Mouse (Mus musculus): ENCODE results near the gene Pigl. TPM values are rescaled to one million over a fixed set of nuclear protein-coding genes. Genes with fewer than 3 reads are reported as not detected.
"Not testable (repeated sequence)": the region's sequence is repeated elsewhere in the genome, so short reads cannot be mapped to it uniquely, and the experiment has no call there.

The Pigl gene
- polyA plus RNA-seq, 1 experiment, result 3.7 TPM

DNA sequence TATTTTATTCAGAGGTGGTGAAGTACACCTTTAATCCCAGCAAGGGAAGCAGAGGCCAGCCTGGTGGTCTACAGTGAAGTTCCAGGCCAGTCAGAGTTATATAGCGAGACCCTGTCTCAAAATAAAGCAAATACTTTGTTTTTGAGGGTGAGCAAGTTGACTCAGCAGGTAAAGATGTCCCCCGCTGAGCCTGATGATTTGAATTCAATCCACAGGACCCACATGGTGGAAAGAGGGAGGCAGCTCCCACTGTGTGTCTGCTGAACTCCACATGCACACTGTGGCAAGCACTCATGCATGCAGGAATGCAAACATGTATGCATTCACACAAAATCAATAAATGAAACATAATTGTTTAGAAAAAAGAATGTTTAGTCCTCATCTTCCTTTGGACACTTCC lies 40.5 kb downstream of the Pigl start:
- H3K27me3 ChIP-seq (ENCODE audit: control insufficient read depth, insufficient read depth, insufficient read length), result no peaks in the 10 kb centered on the region
- no peak overlapping the region for H3ac ChIP-seq (ENCODE audit: control insufficient read depth, insufficient read length)
- no peaks in the 10 kb centered on the region for H3K36me3 ChIP-seq (ENCODE audit: control insufficient read depth, insufficient read depth)
- H3K4me2 ChIP-seq (ENCODE audit: low read depth), result no peak overlapping the region
- H3K79me2 ChIP-seq (ENCODE audit: control insufficient read depth, insufficient read depth), result no peaks in the 10 kb centered on the region
- no peak overlapping the region for H3K4me3 ChIP-seq
- TF ChIP-seq REST (IDR thresholded peaks at IDR 0.05; ENCODE audit: insufficient read depth, insufficient read length) (no peak), MAX (IDR thresholded peaks at IDR 0.05; ENCODE audit: low read depth) (no peak), E2F4 (IDR thresholded peaks at IDR 0.05; ENCODE audit: insufficient read depth) (no peak), USF1 (IDR thresholded peaks at IDR 0.05; ENCODE audit: low read depth) (no peak), POLR2A (IDR thresholded peaks at IDR 0.05; ENCODE audit: insufficient read length, low read depth) (no peak), SRF (IDR thresholded peaks at IDR 0.05; ENCODE audit: control insufficient read depth, insufficient read length, low read depth) (no peak), CEBPB (IDR thresholded peaks at IDR 0.05; ENCODE audit: insufficient read depth, poor library complexity, severe bottlenecking) (no peak), TCF12 (IDR thresholded peaks at IDR 0.05; ENCODE audit: insufficient read depth, poor library complexity, severe bottlenecking) (no peak), POLR2AphosphoS2 (IDR thresholded peaks at IDR 0.05; ENCODE audit: insufficient read length, low read depth) (no peak), MYOG (IDR thresholded peaks at IDR 0.05; ENCODE audit: control insufficient read depth in 1 of 3, insufficient read depth in 1 of 3, insufficient read length in 2 of 3, low read depth in 2 of 3) (no peak), TCF3 (IDR thresholded peaks at IDR 0.05; ENCODE audit: insufficient read length, low read depth) (no peak), MYOD1 (IDR thresholded peaks at IDR 0.05; ENCODE audit: control insufficient read depth in 1 of 3, insufficient read length in 2 of 3, low read depth in 2 of 3) (no peak)

- Histone ChIP-seq H3K79me2 (ENCODE audit: control insufficient read depth, insufficient read depth) (no peaks in the 10 kb centered on the region), H3K4me2 (ENCODE audit: low read depth) (no peak overlapping the region)
- TF ChIP-seq MYOD1 (IDR thresholded peaks at IDR 0.05; ENCODE audit: control insufficient read depth in 1 of 3, insufficient read length in 2 of 3, low read depth in 2 of 3) (no peak), REST (IDR thresholded peaks at IDR 0.05; ENCODE audit: insufficient read depth, insufficient read length) (no peak), E2F4 (IDR thresholded peaks at IDR 0.05; ENCODE audit: insufficient read depth) (no peak), POLR2A (IDR thresholded peaks at IDR 0.05; ENCODE audit: insufficient read length, low read depth) (no peak), MYOG (IDR thresholded peaks at IDR 0.05; ENCODE audit: control insufficient read depth in 1 of 3, insufficient read depth in 1 of 3, insufficient read length in 2 of 3, low read depth in 2 of 3) (no peak), USF1 (IDR thresholded peaks at IDR 0.05; ENCODE audit: low read depth) (no peak), SRF (IDR thresholded peaks at IDR 0.05; ENCODE audit: control insufficient read depth, insufficient read length, low read depth) (no peak), TCF3 (IDR thresholded peaks at IDR 0.05; ENCODE audit: insufficient read length, low read depth) (no peak), CEBPB (IDR thresholded peaks at IDR 0.05; ENCODE audit: insufficient read depth, poor library complexity, severe bottlenecking) (no peak), MAX (IDR thresholded peaks at IDR 0.05; ENCODE audit: low read depth) (no peak), TCF12 (IDR thresholded peaks at IDR 0.05; ENCODE audit: insufficient read depth, poor library complexity, severe bottlenecking) (no peak), POLR2AphosphoS2 (IDR thresholded peaks at IDR 0.05; ENCODE audit: insufficient read length, low read depth) (no peak)
These were observed 42.3 kb downstream of the Pigl start for GRCm38 (mm10) chr11:62500529-62500928.

GRCm38 (mm10) chr11:62507683-62508082 lies 49.4 kb downstream of the Pigl start:
- no peaks in the 10 kb centered on the region for H3K36me3 ChIP-seq (ENCODE audit: control insufficient read depth, insufficient read depth)
- no peak overlapping the region for H3ac ChIP-seq (ENCODE audit: control insufficient read depth, insufficient read length)
- TF ChIP-seq E2F4 (IDR thresholded peaks at IDR 0.05; ENCODE audit: insufficient read depth), result no peak
- TF ChIP-seq MYOG (IDR thresholded peaks at IDR 0.05; ENCODE audit: control insufficient read depth in 1 of 3, insufficient read depth in 1 of 3, insufficient read length in 2 of 3, low read depth in 2 of 3), result no peak
- no peak for TF ChIP-seq MYOD1 (IDR thresholded peaks at IDR 0.05; ENCODE audit: control insufficient read depth in 1 of 3, insufficient read length in 2 of 3, low read depth in 2 of 3)
- TF ChIP-seq REST (IDR thresholded peaks at IDR 0.05; ENCODE audit: insufficient read depth, insufficient read length), result no peak
- TF ChIP-seq CEBPB (IDR thresholded peaks at IDR 0.05; ENCODE audit: insufficient read depth, poor library complexity, severe bottlenecking), result no peak
- no peak for TF ChIP-seq TCF3 (IDR thresholded peaks at IDR 0.05; ENCODE audit: insufficient read length, low read depth)
- TF ChIP-seq POLR2AphosphoS2 (IDR thresholded peaks at IDR 0.05; ENCODE audit: insufficient read length, low read depth), result no peak
- no peak for TF ChIP-seq USF1 (IDR thresholded peaks at IDR 0.05; ENCODE audit: low read depth)
- no peak for TF ChIP-seq SRF (IDR thresholded peaks at IDR 0.05; ENCODE audit: control insufficient read depth, insufficient read length, low read depth)
- TF ChIP-seq POLR2A (IDR thresholded peaks at IDR 0.05; ENCODE audit: insufficient read length, low read depth), result no peak
- TF ChIP-seq TCF12 (IDR thresholded peaks at IDR 0.05; ENCODE audit: insufficient read depth, poor library complexity, severe bottlenecking), result no peak
- TF ChIP-seq MAX (IDR thresholded peaks at IDR 0.05; ENCODE audit: low read depth), result no peak

More at GRCm38 (mm10) chr11:62500529-62500928, 42.3 kb downstream of the Pigl start:
- no peaks in the 10 kb centered on the region for H3K27me3 ChIP-seq (ENCODE audit: control insufficient read depth, insufficient read depth, insufficient read length)
- no peaks in the 10 kb centered on the region for H3K36me3 ChIP-seq (ENCODE audit: control insufficient read depth, insufficient read depth)
- no peak overlapping the region for H3K4me3 ChIP-seq
- no peak overlapping the region for H3ac ChIP-seq (ENCODE audit: control insufficient read depth, insufficient read length)

DNA sequence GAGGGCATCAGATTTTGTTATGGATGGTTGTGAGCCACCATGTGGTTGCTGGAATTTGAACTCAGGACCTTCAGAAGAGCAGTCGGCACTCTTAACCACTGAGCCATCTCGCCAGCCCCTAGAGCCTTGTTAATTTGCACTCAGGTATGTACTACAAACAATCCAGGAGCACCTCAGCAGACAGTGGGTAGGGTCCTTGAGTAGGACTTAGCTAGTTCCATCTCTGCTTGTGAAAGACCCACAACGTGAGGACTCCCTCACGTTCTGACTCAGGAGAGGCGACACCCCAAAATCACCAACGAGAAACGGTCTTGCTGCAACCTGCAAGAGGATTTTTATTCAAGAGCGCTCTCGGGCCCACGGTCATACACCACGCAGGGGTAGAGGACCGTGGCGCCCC lies 50.1 kb downstream of the Pigl start:
- H3K27me3 ChIP-seq (ENCODE audit: control insufficient read depth, insufficient read depth, insufficient read length); H3K4me3 ChIP-seq; H3ac ChIP-seq (ENCODE audit: control insufficient read depth, insufficient read length); H3K4me2 ChIP-seq (ENCODE audit: low read depth); H3K36me3 ChIP-seq (ENCODE audit: control insufficient read depth, insufficient read depth); H3K79me2 ChIP-seq (ENCODE audit: control insufficient read depth, insufficient read depth): not testable (repeated sequence)

More at GRCm38 (mm10) chr11:62507683-62508082, 49.4 kb downstream of the Pigl start:
- no peaks in the 10 kb centered on the region for H3K27me3 ChIP-seq (ENCODE audit: control insufficient read depth, insufficient read depth, insufficient read length)
- H3K79me2 ChIP-seq (ENCODE audit: control insufficient read depth, insufficient read depth), result no peaks in the 10 kb centered on the region
- no peak overlapping the region for H3K4me2 ChIP-seq (ENCODE audit: low read depth)
- H3K4me3 ChIP-seq, result no peak overlapping the region

- H3ac ChIP-seq (ENCODE audit: control insufficient read depth, insufficient read length); H3K4me3 ChIP-seq; H3K79me2 ChIP-seq (ENCODE audit: control insufficient read depth, insufficient read depth); H3K4me2 ChIP-seq (ENCODE audit: low read depth); H3K36me3 ChIP-seq (ENCODE audit: control insufficient read depth, insufficient read depth); H3K27me3 ChIP-seq (ENCODE audit: control insufficient read depth, insufficient read depth, insufficient read length): not testable (repeated sequence)
These were observed 50.6 kb downstream of the Pigl start for GRCm38 (mm10) chr11:62508816-62509215.

Measured in myocyte (in vitro differentiated cells).